Mouse (Mus musculus) megakaryocyte, embryonic 14.5 days (primary cell): ENCODE results near the gene Scpep1.

ENCODE experiments used
- FLI1 ChIP-seq: IDR thresholded peaks from 2 replicates; pipeline ENCODE4 v1.6.1; 2012; ENCODE audit warnings: low read length, inconsistent platforms, mixed read lengths
- GATA1 ChIP-seq: IDR thresholded peaks from 3 replicates; pipeline ENCODE4 v1.6.1; 2012; ENCODE audit warnings: mixed read lengths, low read length, inconsistent platforms, borderline replicate concordance

- no peak for TF ChIP-seq GATA1
- no peak for TF ChIP-seq FLI1
Observed at GRCm38 (mm10) chr11:89002068-89002467, 46.8 kb upstream of the Scpep1 start.
